Mouse (Mus musculus): ENCODE measurements around the gene Tepsin. TPM values are rescaled to one million over a fixed set of nuclear protein-coding genes. Genes with fewer than 3 reads are reported as not detected.

Gene Tepsin
- total RNA-seq (2017): 8.4 and 9.6 TPM in 2 replicates

DNA sequence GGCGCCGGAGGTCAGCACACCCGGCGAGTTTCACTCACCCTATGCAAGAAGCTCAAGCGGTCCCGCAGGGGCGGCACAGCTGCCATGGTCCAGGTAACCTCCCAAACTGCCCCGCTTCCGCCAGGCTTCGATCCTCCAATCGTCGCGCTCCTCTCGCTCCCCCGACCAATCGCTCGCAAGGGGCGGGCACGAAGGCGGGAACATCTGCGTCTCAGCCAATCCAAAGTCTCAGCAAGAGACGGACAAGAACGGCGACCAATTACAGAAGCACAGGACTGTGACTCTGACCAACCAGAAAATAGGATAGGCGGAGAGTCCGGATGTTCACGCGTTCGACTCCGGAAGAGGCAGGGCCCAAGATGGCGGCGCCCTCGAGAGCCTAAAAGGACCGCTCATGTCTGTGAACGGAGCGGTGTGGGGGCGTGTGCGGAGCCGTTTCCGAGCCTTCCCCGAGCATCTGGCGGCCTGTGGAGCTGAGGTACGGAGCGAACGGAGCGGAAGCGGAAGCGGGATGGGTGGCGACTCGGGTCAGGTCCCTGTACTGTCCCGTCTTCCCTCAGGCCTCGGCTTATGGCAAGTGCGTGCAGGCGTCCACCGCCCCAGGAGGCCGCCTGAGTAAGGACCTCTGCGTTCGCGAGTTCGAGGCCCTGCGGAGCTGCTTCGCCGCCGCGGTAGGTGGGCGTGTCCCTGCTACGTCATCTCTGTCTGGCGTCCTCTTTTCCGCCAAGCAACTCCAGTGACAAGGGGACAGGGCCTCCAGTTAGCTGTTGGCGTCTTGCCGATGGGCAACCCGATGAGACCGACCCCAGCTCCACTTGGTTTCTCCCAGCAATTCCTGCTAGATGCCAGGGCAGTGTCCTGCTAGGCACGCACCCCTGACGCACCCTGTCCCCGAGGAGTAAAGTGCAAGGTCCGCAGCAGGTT, at the start of gene Tepsin, which contains the start of gene Ndufaf8:
Tepsin (minus strand) TSS at position 144 of the 924 bp plus-strand sequence.
Ndufaf8 (plus strand) TSS at position 341 of the 924 bp plus-strand sequence.
- ATAC-seq (replicated peaks in 1 of 2; ENCODE audit: insufficient read depth in 1 of 2, low FRiP score in 2 of 2, low TSS enrichment in 1 of 2, low read depth in 1 of 2, poor library complexity in 2 of 2, severe bottlenecking in 2 of 2): peak; percentile 97

DNA sequence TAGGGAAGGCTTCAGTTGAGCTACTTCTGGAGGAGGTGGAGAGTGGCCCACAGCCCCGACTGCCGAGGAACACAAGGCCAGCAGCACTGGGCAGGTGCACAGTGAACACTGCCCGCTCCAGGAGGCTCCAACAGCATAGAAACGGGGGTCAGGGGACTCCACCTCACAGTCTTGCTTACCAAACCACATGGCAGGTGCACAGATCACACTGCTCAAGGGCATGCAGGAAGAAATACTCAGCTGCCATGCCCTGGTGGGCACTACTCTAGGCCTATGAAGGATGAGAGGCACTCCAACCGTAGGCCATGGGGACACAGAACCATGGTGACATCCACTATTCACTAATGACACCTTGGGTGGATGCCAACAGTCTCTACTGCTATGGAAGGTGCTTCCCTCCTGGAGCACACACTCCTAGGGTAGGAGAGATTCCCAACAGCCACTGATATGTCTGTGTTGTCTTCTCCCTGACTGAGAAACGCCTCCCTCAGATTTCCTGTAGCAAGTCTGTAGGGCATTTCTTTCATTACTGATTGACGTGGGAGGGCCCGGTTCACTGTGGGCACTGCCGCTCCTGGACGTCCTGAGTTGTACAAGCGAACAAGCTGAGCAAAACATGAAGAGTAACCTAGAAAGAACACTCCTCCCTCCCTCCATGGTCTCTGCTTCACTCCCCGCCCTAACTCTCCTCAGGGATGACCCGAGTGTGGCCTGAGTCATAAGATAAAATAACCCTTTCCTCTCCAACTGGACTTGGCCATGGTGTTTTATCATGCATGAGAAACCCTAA, 45.4 kb upstream of the Tepsin start:
- ATAC-seq (replicated peaks in 1 of 2; ENCODE audit: insufficient read depth in 1 of 2, low FRiP score in 2 of 2, low TSS enrichment in 1 of 2, low read depth in 1 of 2, poor library complexity in 2 of 2, severe bottlenecking in 2 of 2): no peak

DNA sequence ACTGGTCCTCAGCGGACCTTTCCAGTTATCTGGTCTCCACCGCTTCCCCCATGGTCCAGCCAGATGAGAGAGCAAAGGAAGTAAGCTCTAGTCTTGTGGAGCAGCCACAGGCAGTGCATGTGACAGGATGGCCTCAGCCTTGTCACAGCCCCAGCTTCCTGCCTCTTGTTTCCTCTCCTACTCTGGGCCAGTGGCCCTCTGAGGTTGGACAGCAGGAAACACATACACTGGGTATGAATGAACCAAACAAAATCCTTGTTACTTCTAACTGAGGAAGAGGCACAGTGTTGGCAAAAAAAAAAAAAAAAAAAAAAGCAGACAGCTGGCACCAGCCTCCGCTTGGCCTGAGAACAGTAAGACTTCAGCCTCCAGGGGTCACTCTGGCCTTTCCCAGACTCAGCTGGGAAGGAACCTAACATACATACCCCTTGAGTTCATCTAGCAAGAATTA, 44.1 kb upstream of the Tepsin start:
- ATAC-seq (replicated peaks in 1 of 2; ENCODE audit: insufficient read depth in 1 of 2, low FRiP score in 2 of 2, low TSS enrichment in 1 of 2, low read depth in 1 of 2, poor library complexity in 2 of 2, severe bottlenecking in 2 of 2): peak; percentile 88 to 92

DNA sequence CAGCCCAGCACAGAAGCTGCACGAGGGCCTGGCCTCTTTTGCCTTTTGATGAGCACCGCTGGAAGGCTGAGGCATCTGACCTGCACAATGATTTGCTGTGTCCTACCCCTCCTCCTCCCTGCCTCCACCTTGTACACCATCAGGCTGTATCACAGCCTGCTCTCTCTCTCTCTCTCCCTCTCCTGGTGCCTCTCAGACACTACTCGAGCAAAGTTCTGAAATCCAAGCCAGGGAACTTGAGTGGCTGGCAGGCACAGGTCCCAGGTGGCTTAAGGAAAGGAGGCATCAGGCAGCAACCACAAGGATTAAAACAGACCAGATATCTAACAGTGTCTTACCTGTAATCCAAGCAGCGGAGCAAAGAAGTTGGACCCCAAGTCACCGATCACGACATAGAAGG, 41.7 kb upstream of the Tepsin start:
- ATAC-seq (replicated peaks in 1 of 2; ENCODE audit: insufficient read depth in 1 of 2, low FRiP score in 2 of 2, low TSS enrichment in 1 of 2, low read depth in 1 of 2, poor library complexity in 2 of 2, severe bottlenecking in 2 of 2): no peak

DNA sequence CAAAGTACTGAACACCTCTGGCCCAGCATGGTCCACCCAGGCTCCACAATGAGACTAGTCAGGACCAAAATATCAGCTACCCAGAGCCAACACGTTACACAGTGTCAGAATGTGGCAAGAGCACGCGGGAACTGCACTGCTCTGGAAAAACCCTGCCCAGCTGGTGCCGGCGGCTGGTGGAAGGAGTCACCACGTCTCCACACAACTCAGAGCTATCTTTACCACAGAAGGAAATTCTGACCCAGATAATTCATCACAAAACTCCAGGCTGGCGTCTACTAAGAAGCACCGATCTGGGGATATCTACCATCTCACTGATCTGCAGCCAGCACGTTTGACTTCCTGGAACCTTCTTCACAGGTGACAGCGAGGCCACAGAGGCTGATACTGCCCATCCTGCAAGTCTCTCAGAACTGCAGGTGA, 40.8 kb upstream of the Tepsin start:
- ATAC-seq (replicated peaks in 1 of 2; ENCODE audit: insufficient read depth in 1 of 2, low FRiP score in 2 of 2, low TSS enrichment in 1 of 2, low read depth in 1 of 2, poor library complexity in 2 of 2, severe bottlenecking in 2 of 2): no peak

DNA sequence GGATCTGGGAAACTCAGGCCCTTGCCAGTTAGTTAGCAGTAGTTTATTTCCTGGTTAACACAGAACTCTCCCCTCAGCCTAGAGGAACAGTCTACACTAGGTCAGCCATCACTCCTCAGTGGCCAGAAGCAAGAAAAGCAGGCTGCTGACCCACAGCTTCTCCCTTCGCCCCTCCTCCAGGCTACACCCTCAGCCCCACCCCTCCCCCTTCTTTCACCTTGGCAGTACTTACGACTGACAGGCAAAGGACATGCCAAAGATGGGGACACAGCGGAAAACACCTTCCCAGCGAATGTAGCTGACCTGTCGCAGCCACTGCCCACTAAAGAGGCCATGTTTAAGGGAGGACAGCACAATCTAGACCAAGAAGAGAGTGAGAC, 39.1 kb upstream of the Tepsin start:
- no peak for ATAC-seq (replicated peaks in 1 of 2; ENCODE audit: insufficient read depth in 1 of 2, low FRiP score in 2 of 2, low TSS enrichment in 1 of 2, low read depth in 1 of 2, poor library complexity in 2 of 2, severe bottlenecking in 2 of 2)

DNA sequence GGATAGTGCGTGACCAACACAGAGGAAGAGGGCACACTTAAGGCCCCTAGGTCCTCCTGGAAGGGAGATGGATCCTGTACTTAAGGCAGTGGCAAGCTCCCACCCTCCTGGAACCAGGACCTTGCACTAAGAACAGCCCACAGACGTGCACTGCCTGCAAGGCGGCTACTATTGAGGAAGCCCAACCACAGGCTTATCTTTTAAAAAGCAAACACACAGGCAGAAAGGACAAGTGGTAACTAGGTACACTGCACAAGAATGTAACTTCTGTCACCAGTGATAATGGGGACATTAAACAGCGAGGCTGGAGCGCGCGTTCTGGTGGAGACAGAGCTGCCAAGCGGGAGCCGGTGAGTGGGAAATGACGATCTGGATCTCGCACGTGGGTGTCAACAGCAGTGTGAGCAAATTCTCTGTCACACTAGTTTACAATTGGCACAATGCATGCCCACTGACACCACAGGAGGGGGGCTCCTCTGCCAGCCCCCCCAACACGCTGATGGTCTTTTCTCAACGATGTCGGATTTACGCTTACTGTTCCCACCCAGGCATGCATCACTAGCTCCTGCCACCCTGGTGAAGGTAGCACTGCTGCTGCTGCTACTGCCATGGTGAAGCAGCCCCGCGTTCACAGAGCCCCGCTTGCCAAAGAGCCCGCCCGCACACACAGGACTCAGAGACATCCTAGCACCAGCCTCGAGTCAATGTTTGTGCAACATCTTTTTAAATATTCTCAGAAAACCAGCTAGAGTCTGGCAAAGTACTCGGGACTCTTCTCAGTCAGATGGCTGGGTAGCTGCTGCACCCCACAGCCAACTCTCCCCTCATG, 38.5 kb upstream of the Tepsin start:
- ATAC-seq (replicated peaks in 1 of 2; ENCODE audit: insufficient read depth in 1 of 2, low FRiP score in 2 of 2, low TSS enrichment in 1 of 2, low read depth in 1 of 2, poor library complexity in 2 of 2, severe bottlenecking in 2 of 2): peak in 1 of 2 experiments; percentile 49; a peak in 2 of 4 replicates

DNA sequence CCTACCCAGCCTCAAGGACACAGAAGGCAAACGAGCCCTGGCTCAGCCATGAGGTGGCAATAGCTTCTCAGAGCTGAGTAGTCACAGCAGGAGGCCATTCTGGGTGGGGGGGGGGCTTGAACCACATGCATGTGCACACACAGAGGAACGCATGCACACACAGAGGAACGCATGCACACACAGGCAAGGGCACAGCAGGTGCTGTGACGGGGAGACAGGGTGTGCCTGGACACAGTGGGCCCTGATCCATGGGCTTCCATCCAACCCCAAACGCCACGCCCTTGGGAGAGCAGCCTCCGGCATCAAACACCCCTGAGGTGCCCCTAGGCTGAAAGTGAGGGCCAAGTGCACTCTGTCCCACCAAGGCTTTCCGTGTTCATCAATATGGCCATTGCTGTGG, 37.7 kb upstream of the Tepsin start:
- no peak; a peak in 1 of 4 replicates for ATAC-seq (replicated peaks in 1 of 2; ENCODE audit: insufficient read depth in 1 of 2, low FRiP score in 2 of 2, low TSS enrichment in 1 of 2, low read depth in 1 of 2, poor library complexity in 2 of 2, severe bottlenecking in 2 of 2)

DNA sequence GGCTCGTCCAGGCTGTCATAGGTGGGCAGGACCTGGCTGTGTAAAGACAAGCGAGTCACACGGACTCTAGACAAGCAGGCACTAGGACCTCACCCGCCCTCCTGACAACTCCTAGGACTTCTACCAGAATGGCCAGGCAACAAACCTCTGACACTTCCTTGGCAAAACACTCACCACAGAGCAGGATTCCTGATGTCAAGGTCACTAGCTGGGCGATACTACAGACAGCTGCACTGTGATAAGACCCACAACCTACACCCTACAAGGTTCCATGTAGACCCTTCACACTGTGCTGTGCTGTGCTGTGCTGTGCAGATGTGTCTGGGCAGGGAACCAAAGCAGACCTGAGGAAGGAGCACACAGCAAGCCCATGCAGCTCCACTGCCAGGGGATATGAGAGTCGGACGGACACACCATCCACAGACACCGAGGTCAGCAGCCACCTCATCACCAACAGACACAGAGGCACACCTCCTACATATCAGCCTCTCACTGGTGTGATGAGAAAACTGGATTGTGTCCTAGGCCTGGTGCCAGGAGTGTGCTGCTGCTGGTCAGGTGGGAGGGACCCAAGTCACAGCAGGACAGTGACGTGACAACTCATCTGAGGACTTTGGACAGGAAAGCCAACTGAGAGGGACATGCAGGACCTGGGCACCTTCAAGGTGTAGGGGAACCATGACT, 36.5 kb upstream of the Tepsin start:
- ATAC-seq (replicated peaks in 1 of 2; ENCODE audit: insufficient read depth in 1 of 2, low FRiP score in 2 of 2, low TSS enrichment in 1 of 2, low read depth in 1 of 2, poor library complexity in 2 of 2, severe bottlenecking in 2 of 2): no peak

DNA sequence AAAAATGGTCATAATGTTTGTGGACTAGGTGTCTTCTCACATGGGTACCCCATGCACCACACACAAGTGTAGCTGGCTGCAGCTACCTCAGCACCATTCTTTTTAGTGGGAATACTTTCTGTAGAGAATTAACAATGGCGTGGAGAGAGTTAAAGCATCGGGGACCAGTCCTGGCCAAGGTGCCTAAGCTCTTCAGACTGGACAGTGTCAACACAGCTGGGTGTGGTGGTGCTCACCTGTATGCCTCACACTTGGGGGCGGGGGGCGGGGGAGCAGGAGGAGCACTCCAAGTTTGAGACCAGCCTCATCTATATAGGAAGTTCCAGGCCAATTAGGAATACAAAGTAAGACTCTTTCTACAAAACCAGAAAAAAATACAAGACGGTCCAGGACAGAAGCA, 35.6 kb upstream of the Tepsin start:
- no peak for ATAC-seq (replicated peaks in 1 of 2; ENCODE audit: insufficient read depth in 1 of 2, low FRiP score in 2 of 2, low TSS enrichment in 1 of 2, low read depth in 1 of 2, poor library complexity in 2 of 2, severe bottlenecking in 2 of 2)

DNA sequence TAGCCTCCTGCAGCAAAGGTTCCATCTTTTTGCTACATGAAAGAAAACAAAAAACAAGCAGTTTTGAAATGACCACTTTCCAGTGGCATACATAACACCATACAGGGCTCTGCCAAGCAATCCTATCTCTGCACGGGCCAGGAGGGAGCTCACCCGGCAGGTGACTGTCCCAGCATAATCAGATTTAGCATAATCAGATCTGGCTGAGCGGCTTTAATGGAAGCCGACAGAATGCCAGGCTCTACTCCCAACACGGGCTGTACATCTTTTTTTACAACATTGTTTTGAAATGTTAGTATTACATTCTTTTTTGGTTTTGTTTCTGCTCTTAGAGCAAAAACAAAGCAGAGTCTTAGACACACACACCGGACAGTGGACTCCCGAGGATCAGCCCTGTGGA, 30.8 kb upstream of the Tepsin start:
- no peak for ATAC-seq (replicated peaks in 1 of 2; ENCODE audit: insufficient read depth in 1 of 2, low FRiP score in 2 of 2, low TSS enrichment in 1 of 2, low read depth in 1 of 2, poor library complexity in 2 of 2, severe bottlenecking in 2 of 2)

DNA sequence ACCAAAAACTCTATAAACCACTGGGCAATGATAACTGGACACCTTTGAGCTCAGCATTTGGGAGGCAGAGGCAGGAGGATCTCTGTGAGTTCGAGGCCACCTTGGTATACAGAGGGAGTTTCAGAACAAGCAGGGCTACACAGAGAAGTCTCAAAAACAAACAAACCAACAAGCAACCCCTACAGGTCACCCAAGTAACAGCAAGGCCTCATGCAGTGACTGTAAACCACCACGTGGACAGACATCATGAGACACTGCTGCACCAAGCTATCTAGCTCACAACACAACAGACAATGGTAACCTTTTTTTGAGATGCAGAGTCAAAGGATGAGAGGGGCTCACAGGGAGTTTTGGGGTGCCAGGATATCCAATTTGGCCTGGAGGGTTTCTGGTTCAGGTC, 28.3 kb upstream of the Tepsin start:
- ATAC-seq (replicated peaks in 1 of 2; ENCODE audit: insufficient read depth in 1 of 2, low FRiP score in 2 of 2, low TSS enrichment in 1 of 2, low read depth in 1 of 2, poor library complexity in 2 of 2, severe bottlenecking in 2 of 2): no peak

DNA sequence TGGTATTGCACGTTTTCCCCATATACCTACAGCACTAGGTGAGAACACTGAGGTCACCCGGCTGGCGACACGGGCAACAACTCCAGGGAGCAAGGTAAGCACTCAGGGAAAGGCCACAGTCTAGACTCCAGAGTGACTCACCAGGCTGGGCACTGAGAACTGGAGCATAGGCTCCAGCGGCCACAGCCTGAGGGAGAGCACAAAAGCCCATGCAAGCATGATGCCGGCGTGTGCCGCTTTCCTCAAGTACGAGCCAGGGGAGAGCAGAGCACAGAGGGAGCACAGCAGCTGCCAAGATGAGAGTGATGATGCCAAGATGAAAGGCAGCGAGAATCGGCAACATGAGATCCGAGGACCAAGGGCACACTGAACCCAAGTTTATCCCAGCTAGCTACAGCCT, 23.6 kb upstream of the Tepsin start:
- no peak for ATAC-seq (replicated peaks in 1 of 2; ENCODE audit: insufficient read depth in 1 of 2, low FRiP score in 2 of 2, low TSS enrichment in 1 of 2, low read depth in 1 of 2, poor library complexity in 2 of 2, severe bottlenecking in 2 of 2)

DNA sequence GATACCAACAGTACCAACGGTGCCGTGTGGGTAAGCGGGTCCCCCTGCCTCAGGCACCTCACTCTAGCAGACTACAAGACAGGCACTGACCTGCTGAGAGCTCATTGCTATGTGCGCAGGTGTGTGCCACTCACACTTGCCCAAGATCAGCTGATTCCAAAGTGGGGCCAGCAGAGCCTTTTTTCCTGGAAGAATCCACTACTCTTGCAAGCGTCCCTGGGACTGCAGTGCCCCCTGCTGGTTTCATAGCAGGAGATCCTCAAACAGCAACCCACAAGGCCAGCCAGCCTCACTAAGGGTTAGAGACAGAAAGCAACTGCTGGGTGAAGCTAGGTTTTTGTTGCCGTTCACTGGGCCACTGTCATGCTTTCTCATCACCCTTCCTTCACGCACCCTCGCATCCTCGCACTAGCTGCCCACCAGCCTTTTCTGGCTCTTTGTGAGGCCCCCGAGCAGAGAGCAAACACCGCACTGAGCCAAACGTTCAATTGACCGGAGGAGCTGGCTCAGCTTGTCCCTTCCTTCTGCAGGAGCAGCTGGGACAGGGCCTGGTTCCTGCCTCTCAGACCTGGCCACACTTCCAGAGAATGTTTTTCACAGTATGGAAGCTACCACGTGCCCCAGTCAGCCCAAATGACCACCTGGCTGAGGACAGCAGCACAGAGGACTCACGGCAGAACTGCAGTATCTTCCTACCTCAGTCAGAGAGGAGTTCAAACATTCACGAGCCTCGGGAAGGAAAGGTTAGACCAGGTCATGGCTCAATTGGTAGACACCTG, 22.3 kb upstream of the Tepsin start:
- 0 out of 4 replicates have a peak, but pooled peaks of 1 of the 2 experiments have one; percentile 32 for ATAC-seq (replicated peaks in 1 of 2; ENCODE audit: insufficient read depth in 1 of 2, low FRiP score in 2 of 2, low TSS enrichment in 1 of 2, low read depth in 1 of 2, poor library complexity in 2 of 2, severe bottlenecking in 2 of 2)

DNA sequence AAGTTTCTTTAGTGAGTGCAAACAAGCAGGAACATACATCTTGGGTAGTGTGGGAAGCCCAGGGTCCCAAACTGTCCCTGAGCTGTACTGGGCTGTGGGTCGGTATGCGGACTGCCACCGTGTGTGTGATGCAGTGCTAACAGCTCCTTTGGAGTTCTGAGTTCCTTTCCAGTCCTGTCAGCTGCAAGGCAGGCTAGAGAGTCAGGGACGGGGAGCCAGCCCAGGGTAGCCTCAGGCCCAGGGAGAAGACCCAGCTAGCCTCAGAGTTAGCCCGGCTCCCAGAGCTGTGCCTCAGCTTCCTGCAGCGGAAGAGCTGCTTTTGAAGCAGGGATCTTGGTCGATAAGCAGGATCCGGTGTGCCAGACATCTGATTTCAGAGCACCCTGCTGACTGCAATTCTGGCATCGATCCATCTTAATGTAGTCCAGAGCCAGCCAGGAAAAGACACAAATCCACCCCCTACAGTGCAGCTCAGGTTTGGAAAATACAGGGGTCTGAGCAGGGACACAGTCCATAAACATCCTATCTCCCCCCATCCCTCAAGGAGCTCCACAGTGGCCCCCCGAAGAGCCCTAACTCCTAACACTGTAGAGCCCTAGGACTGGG, 21.5 kb upstream of the Tepsin start:
- ATAC-seq (replicated peaks in 1 of 2; ENCODE audit: insufficient read depth in 1 of 2, low FRiP score in 2 of 2, low TSS enrichment in 1 of 2, low read depth in 1 of 2, poor library complexity in 2 of 2, severe bottlenecking in 2 of 2): no peak

DNA sequence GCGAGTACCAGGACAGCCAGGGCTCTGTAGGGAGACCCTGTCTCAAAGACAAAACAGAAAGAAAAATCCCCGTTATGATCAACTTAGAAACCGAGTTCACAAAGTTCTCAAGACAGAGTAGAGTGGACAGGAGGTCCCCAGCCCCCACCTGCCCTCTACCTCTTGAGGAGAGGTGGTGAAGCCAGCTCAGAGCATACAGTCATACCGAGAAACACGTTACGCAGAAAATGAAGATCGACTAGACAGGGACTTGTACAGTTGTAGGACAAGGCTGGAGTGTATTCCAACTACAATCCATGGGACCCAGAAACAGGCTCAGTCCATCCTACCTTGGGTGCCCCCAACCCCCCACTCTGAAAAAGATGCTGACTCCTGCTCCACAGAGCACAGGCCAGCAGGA, 20.6 kb upstream of the Tepsin start:
- ATAC-seq (replicated peaks in 1 of 2; ENCODE audit: insufficient read depth in 1 of 2, low FRiP score in 2 of 2, low TSS enrichment in 1 of 2, low read depth in 1 of 2, poor library complexity in 2 of 2, severe bottlenecking in 2 of 2): no peak

Measured in hematopoietic stem cell, adult 5-6 weeks (primary cell).